Mouse (Mus musculus): ENCODE data around the gene Catsper1.
"Not testable (repeated sequence)": the region's sequence is repeated elsewhere in the genome, so short reads cannot be mapped to it uniquely, and the experiment has no call there.

Gene Catsper1

DNA sequence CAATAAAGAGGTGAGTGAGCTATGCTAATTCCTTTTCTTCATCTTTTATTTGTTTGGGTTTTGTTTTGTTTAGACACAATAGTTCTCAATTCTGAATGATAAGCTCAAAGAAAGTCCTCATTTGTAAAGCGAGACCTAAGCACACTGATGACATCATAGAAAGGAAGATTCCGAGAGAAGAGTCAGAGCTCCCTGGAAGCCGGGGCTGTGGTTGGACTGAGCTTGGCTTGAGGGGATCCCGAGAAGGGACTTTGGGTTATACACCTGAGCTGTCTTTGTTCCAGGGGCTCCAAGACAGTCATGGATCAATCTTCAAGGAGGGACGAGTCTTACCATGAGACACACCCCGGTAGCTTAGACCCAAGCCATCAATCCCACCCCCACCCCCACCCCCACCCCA lies at the start of gene Catsper1:
Gene Catsper1, plus strand, starts transcription at position 301 of the 400 bp plus-strand sequence.
- no peak for DNase-seq (ENCODE audit: low read depth)

DNA sequence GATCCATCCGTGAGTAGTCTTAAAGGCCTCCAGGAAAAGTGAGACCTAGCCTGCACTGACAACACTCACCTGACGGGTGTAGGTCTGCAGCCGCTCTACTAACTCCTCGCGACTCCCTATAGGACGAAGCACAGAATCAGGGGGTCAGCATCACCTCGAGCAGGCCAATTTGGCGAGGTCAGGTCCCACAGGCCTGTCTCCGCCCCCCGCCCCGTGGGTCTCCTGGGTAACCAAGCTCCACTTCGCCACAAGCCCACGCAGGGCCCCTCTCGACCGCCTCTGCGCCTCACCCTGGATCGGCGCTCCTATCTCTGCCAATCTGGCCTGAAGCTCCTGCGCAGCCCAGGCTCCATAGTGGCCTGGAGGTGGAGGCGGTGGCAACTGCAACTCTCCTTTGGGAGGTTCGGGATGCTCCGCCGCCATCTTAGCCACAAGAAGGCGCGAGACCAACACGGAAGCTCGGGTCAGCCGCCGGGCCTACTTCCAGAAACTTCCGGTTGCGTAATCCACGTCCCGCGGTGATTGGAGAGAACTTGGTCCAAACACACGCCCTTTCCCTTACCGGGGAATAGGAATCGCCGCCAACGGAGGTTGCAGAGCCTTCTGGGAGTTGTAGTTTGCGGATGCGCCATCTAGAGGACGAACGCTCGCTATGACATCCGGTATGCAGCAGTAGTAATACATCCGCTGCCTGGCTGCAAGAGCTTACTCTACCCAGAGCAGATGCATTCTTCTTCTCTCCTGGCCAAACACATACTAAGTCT lies 40.4 kb upstream of the Catsper1 start, which contains the start of gene Sf3b2:
Gene Sf3b2, minus strand, starts transcription at position 484 of the 764 bp plus-strand sequence.
- peak; percentile 99 for DNase-seq (ENCODE audit: low read depth)

DNA sequence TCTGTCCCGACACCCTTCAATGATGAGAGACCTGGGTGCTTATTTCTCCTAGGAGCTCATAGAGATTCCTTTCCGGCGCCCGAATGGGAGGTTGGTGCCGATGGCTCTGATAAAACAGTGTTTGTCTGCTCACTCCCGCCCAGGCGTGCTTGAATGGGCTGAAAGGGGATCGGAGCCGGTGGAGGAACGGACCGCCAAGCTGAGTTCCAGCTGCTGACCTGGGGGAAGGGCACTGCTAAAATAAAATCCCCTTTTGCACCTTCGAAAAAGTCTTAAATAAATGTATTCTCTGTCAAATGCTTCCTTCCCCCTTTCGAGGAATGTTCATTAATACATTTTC lies 39.8 kb upstream of the Catsper1 start:
- no peak for DNase-seq (ENCODE audit: low read depth)

DNA sequence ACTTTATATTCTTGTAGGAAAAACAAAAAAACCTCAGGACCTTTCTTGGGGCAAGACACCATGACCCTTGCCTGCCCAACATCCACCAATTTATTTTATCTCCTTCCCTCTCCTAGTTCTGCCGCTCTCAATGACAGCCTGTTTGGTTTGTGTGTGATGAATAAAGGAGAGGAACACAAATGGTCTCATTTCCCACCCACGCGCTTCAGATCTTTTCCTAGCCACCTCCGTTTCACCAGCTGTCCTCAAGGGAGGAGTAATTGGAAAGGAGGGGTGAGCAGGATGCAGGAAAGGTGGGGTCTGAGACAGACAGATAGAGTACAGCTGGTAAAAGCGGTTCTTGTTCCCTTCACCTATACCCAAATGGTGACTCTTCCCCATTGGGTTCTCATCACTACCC lies 38.9 kb upstream of the Catsper1 start:
- no peak for DNase-seq (ENCODE audit: low read depth)

DNA sequence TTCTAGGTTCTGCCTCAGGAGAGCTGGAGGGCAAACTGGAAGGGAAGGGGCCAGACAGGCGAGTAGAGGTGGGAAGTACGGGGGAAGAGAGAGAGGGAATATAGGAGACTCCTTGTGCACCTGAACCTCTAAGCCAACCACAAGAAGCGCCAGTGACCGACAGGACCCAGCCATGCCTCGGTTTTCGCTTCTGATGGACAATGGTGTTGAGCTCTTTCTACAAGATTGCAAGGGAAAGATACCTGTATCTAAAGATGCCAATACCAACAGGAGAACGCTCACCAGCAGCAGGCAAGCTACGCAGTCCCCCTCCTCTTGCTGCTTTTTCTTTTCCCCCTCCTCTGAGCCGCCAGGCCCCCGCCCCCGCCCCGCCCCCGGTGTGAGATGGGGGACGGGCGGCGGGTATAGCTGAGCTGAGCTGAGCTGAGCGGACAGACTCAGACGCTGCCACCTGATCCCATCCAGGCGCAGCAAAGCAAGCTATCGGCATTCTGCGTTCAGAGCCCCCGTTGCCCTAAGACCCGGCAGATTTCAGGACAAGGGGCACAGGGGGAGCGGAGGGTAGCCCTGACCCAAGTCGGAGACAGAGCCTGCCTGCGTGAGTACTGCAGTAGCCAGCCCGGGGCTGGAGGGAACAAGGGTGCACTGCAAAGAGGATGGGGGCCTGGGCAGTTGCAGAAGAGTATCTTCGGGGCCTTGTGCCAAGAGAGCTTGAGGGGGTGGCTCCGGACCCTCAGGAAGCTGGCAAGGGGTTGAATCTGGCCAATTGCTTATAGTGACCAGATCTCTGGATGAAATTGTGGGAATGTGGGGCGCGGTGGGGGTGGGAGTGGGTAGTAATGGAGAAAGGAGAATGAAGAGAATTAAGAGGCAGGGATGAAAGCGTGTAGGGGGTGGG lies 37.4 kb upstream of the Catsper1 start, which contains the start of gene Gal3st3:
Gene Gal3st3, plus strand, starts transcription at position 429 of the 898 bp plus-strand sequence.
- no peak for DNase-seq (ENCODE audit: low read depth)

DNA sequence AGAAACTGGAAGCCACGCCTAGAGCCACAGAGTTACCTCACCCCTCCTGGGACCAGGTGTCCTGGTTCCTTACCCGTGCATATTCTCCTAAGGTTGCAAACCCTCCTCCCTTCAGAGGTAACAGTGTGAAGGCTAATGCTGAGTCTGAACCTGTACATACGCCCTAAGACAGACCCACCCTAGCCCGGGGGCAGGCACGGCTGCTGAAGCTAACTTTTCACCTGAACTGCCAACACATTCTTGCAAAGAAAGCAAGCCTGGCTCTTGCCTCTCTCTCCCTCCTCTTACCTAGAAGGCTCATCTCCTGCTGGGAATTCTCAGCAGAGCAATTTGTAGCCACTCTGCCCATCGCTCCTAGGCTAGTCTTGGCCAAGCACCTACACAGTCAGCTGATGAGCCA lies 35.0 kb upstream of the Catsper1 start:
- DNase-seq (ENCODE audit: low read depth), result no peak

DNA sequence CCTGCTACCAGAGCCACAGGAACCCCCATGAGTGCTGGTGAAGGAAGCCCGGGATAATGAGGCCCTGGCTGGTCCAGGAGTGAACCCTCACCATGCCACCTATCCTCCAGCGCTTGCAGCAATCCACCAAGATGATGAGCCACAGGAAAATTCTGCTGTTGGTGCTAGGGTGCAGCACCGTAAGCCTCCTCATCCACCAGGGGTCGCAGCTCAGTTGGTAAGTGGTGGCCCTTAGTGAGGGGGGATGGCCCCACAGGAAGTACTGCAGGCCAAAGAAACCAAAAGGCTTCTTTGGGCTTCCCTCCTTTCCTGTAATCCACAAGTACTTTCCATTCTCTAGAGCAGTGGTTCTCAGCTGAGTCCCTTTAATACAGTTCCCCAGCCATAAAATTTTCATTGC lies 33.1 kb upstream of the Catsper1 start:
- peak; percentile 35 for DNase-seq (ENCODE audit: low read depth)

DNA sequence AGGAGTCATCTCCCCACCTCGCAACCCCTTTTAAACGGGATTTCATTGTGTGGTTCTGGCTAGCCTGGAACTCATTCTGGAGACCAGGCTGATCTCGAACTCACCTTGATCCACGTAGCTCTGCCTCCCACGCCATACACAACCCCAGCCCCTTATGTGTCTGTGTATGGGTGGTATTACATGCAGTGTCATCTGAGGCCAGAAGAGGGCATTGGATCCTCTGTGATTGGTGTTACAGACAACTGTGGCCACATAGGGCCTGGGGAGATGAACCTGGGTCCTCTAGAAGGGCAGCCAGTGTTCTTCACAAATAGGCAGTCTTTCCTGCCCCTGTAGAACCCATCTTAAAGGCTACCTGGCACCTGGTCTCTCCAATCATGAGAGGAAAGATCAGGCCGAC lies 29.3 kb upstream of the Catsper1 start:
- no peak for DNase-seq (ENCODE audit: low read depth)

DNA sequence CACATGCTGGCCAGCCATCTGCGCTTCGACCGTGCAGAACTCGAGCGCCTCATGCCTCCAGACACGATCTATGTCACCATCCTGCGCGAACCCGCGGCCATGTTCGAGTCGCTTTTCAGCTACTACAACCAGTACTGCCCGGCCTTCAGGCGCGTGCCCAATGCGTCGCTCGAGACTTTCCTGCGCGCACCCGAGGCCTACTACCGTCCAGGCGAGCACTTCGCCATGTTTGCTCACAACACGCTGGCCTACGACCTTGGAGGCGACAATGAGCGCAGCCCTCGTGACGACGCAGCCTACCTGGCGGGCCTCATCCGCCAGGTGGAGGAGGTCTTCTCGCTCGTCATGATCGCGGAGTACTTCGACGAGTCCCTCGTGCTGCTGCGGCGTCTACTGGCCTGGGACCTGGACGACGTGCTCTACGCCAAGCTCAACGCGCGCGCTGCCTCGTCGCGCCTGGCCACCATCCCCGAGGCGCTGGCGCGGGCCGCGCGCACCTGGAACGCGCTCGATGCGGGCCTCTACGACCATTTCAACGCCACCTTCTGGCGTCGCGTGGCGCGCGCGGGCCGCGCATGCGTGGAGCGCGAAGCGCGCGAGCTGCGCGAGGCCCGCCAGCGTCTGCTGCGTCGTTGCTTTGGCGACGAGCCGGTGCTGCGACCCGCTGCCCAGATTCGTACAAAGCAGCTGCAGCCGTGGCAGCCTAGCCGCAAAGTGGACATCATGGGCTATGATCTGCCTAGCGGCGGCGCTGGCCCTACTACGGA lies 28.4 kb upstream of the Catsper1 start:
- no peak for DNase-seq (ENCODE audit: low read depth)

DNA sequence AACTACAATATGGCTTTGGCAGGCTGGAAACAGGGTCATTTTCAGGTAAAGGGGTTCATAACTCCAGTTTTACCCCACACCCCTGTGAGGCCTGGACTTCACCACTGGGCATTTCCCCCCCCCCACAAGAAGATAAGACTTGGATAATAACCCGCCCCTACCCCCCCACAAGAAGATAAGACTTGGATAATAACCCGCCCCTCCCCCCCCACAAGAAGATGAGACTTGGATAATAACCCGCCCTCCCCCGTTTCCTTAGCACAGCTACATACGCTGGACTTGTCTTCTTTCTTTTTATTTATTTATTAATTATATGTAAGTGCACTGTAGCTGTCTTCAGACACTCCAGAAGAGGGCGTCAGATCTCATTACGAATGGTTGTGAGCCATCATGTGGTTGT lies 26.5 kb upstream of the Catsper1 start:
- no peak for DNase-seq (ENCODE audit: low read depth)

DNA sequence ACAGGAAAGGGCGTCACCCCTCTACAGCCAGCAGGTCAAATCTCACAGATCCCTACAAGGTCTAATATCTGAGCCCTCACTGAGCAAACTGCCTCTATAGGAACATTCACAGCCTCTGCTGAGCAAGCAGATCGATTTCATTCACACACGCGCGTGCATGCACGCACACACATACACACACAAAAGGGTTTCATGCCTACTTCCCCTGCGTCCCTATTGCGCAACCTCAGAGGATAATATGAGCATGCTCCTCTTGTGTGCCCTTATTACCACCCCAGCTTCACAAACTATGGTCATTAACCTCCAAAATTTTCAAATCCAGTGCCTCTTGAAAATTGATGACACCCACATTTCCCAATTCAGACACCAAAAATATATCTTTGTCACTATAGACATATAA lies 22.4 kb upstream of the Catsper1 start:
- DNase-seq (ENCODE audit: low read depth), result no peak

DNA sequence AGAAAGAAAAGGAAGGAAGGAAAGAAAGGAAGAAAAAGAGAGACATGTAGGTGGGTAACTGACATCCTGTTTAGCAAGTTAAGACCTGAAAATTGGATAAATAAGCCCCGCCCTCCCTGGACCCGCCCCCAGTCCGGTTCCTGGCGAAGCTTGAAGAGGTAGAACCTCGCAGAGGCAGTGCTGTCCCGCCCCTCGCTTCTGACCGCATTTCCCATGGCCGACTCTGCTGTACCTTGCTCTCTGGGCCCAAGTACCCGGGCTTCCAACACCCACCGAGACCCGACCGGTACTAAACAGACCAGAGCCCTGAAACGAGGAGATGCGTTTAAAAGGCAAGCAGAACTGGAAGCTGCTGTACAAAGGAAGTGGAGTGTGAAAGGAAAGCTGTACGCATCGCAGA lies 11.7 kb upstream of the Catsper1 start:
- DNase-seq (ENCODE audit: low read depth), result no peak

DNA sequence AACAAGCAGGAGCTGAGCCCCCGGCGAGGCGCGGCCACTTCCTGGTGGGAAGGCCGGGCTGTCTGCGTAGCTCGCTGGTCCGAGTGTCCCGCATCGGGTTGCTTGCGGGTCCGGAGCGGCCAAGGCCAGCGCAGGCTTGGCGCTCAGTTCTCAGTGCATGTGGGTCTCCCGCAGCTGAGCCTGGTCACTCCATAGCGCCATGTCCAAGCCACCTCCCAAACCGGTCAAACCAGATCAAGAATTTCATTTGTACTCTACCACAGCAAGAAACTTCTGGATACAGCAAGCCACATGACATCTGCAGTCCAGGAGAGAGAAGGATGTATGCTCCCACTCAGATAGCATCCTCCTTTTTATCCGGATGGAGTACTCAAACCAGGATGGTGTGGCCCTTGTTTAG lies 7.6 kb upstream of the Catsper1 start:
- DNase-seq (ENCODE audit: low read depth), result no peak

DNA sequence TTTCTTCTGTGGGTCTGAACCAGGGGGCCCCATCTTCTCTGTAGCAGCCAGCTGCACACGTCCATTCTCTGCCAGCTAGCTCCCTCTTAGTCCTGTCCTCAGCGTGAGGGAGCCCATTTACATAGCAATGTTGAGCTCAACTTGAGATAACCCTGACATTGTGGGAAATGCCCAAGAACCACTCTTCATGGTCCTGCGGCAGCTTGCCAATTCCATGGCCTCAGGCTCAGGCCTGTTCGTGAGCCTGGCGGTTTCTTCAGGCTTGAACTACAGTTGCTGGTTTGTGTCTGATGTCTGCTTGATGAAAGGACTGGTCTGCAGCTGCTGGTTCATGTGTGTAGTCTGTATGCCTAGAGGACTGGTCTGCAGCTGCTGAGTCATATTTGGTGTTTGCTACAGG lies 800 bp upstream of the Catsper1 start:
- DNase-seq (ENCODE audit: low read depth), result no peak

DNA sequence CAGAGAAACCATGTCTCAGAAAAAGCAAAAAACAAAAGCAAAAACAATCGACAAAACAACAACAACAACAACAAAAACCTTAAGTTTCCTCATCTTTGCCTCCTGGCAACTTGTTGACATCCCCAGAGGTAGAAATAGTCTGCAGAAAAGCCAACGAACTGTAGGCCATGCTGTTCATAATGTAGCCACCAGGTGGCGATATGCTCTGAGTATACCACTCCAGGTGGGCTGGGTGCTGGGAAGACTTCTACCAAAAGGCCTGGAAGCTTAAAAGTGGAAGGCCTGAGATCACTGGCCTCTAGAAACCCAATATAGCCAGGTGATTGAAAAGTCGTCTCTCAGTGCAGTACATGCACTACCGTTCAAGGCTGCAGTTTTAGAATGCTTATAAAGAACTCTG lies 2.4 kb downstream of the Catsper1 start:
- DNase-seq (ENCODE audit: low read depth), result peak; percentile 52

DNA sequence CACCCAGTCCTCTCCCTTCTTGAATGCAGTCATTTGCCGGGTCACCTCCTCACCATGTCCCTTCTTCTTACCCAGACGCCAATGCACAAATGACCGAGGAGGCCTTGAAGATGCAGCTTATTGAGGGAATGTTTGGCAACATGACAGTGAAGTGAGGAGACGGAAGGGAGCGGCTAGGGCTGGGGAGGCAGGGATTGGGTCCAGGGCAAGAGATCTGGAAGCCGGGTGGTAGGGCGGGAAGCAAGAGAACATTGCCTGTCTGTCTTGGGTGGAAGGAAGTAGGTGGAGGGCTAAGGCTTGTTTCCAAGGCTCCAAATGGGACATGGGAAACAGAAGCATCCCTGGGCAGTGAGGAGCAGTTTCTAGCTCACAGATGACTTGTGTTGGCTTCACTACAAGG lies 5.8 kb downstream of the Catsper1 start:
- no peak for DNase-seq (ENCODE audit: low read depth)

DNA sequence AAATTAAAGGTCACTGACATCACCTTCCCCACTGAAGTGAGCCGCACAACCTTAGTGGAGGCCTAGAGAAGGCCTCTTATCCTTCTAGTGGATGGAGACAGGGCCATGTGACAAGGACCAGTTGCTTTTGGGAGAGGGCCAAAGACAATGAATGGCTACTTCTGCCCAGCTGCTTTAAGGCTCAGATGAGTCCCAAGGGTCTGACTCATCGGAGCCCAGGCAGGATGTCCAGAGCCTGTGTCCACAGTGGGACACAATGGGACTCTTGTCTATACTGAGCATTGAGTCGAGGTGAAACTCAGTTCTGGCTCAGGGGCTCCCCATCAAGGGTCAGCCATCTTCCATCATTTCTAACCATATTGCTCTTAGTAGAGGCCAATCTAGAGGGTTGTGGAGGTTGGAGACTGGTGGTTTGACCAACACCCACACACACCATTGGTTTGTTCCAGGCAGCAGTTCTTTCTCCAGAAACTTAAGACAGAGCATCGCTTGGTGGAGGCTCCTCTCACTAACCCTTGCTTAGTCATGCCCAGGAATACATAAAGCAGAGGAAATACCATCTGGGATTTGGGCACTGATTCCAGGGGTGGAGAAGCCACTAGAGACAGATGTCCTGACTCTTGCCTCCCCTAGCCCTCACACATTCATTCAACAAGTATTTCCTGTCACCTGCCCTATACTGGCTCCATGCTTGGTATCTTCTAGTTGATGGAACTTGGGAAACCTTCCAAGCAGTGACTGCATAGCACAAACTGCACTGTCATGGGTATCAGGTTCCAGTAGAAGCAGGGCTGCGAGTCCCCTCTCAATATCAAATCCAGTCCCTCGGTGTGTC lies 10.0 kb downstream of the Catsper1 start:
- no peak for DNase-seq (ENCODE audit: low read depth)

DNA sequence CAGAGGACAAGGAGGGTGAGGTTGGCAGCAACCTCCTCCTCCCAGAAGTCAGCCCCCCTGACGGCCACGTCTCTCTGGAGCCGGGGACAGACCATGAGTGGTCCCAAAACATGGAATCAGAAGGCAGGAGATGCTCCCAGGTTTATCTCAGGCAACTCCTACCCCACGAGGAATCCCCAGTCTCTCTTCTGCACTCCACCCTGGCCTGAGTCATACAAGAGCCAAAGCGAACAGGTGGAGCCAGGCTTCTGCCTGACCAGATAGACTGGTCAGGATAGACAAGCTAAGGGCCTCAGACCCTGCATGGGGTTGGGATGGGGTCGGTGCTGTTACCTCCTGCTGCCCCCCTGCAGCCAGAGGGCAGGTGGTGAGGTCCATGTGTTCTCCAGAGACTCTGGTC lies 12.5 kb downstream of the Catsper1 start:
- no peak for DNase-seq (ENCODE audit: low read depth)

DNA sequence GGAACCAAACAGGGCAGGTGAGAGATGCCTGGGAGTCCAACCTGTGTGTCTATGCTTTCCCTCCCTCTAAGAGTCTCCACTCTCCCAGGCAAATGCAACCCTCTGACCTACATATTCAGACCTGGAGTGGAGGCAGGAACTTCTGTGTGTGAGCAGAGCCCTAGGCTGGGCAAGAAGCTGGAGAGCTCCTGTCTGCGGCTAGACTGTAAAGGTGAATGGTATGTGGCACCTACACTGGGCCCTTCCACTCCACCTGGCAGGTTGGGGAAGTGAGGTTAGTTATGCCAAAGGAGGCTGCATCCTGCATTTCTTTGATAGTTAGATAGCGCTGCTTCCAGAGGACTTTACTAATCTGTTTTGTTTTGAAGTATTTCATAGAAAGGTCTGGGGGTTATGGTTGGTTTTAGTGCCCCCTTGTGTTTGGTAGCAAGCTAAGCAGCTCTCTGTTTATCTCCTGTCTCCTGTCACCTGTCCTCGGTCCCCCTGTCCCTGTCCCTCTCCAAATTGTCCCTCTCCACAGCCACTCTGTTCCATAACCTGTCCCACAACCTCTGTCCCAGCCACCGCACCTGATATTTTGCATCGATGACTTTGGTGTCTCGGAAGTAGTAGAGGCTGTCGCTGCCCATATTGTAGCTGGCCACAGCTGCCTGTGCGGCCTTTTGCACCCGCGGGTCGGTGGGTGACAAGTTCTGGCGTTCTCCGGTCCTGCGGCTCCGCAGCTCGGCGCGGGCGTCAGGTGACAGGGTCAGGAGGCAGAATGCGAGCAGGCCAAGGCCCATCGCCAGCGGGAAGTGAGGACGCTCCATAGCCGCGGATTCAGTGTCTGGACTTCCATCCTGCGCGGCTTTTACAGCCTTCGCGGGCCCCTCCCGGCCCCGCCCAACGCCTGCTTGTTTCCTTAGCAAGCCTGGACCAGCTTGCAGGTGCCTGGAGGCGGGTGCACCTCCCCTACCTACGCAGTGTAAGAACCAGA lies 13.3 kb downstream of the Catsper1 start:
- no peak for DNase-seq (ENCODE audit: low read depth)

DNA sequence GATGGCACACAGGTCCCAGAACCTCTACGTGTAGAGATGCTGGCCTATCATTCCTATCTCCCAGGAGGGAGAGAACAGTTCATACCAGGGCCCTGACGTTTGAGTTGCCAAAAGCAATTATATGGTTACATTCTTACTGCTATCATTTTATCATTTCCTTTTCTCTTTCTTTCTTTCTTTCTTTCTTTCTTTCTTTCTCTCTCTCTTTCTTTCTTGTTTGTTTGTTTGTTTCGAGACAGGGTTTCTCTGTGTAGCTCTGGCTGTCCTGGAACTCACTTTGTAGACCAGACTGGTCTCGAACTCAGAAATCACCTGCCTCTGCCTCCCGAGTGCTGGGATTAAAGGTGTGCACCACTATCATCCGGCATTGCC lies 13.9 kb downstream of the Catsper1 start, which contains the start of gene Cst6:
Gene Cst6, minus strand, starts transcription at position 73 of the 372 bp plus-strand sequence.
- DNase-seq (ENCODE audit: low read depth), result not testable (repeated sequence)

All from c-Kit-positive CD71-positive TER-119-negative erythroid progenitor cells, embryonic 14.5 days (primary cell).